Mouse (Mus musculus): ENCODE results near the gene Fpr-rs3.

Fpr-rs3 gene

GRCm38 (mm10) chr17:20624777-20625176 is at the start of gene Fpr-rs3:
Fpr-rs3 (minus strand) TSS chr17:20624877.
- DNase-seq, result no peak

GRCm38 (mm10) chr17:20596323-20596722 is 28.4 kb downstream of the Fpr-rs3 start, which contains the start of gene Vmn2r110:
Vmn2r110 (minus strand) TSS chr17:20596423.
- DNase-seq, result no peak

All from cerebellum, adult 9-10 months (tissue).